Mouse (Mus musculus): ENCODE results near the gene Tmem231. TPM values are rescaled to one million over a fixed set of nuclear protein-coding genes. Genes with fewer than 3 reads are reported as not detected.

Gene Tmem231
- polyA plus RNA-seq, 1 experiment from 2014 or later, result 1.9 TPM

Other genes with a start within 250 kb of the Tmem231 start
- gene Ctrb1, start 242.9 kb downstream of the Tmem231 start, polyA plus RNA-seq (2015; fragmentation: Nextera tagmentation; extraction: Ambion mirVana), result 3.0 and 32.8 TPM in 2 replicates
- 7.8 and 10.2 TPM in 2 replicates for gene Bcar1, start 190.1 kb downstream of the Tmem231 start, polyA plus RNA-seq (2015; fragmentation: Nextera tagmentation; extraction: Ambion mirVana)
- gene Cfdp1, start 79.6 kb downstream of the Tmem231 start, polyA plus RNA-seq (2015; fragmentation: Nextera tagmentation; extraction: Ambion mirVana), result 64.2 and 72.5 TPM in 2 replicates
- 3.6 and 4.4 TPM in 2 replicates for gene Tmem170, start 57.1 kb downstream of the Tmem231 start, polyA plus RNA-seq (2015; fragmentation: Nextera tagmentation; extraction: Ambion mirVana)
- gene Chst5, start 23.4 kb downstream of the Tmem231 start, polyA plus RNA-seq (2015; fragmentation: Nextera tagmentation; extraction: Ambion mirVana), result 0.05 and 0.14 TPM in 2 replicates
- gene Gabarapl2, start 6.8 kb upstream of the Tmem231 start, polyA plus RNA-seq (2015; fragmentation: Nextera tagmentation; extraction: Ambion mirVana), result 182 and 198 TPM in 2 replicates
- gene Adat1, start 58.4 kb upstream of the Tmem231 start, polyA plus RNA-seq (2015; fragmentation: Nextera tagmentation; extraction: Ambion mirVana), result 2.8 and 3.7 TPM in 2 replicates
- 75.9 and 78.4 TPM in 2 replicates for gene Kars, start 77.4 kb upstream of the Tmem231 start, polyA plus RNA-seq (2015; fragmentation: Nextera tagmentation; extraction: Ambion mirVana)
- 5.9 and 6.0 TPM in 2 replicates for gene Terf2ip, start 77.5 kb upstream of the Tmem231 start, polyA plus RNA-seq (2015; fragmentation: Nextera tagmentation; extraction: Ambion mirVana)
- gene Gm6793, start 81.2 kb upstream of the Tmem231 start, polyA plus RNA-seq (2015; fragmentation: Nextera tagmentation; extraction: Ambion mirVana), result 0.14 and 0.31 TPM in 2 replicates